Mouse (Mus musculus): ENCODE data around the gene Pde10a.
A peak's percentile ranks its signal among the peaks of the same experiment; 100 is the strongest.

Gene Pde10a

DNA sequence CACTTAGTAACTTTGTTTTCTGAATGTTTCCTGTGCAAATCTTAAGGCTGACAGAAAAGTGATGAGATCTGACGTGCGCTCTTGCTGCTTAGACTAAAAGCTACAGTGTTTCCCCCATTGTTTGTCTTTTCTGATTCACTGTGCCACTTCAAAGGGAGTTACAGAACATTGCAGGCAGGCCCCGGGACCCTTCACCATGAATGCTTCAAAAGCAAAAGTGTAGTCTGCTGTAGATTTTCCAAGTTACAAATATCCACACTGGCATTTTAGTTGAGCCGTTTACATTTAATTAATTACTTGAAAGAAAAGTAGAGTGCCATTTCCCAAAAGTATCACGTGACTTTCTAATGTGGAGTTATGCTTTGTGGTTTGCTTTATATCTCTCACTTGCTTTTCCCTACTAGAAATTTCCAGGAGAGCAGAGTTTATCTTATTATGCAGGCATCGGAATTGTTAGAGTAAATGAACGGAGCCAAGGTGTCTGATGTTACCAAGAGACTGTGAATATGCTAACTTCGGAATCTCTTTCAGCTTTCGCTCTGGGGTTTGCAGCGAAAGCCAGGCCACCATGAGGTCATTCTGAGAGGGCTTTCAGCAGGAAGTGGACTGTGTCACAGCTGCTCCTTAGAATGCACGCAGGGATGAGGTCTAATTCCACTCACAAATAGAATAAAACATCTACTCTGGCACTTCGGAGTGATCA, 447.1 kb downstream of the Pde10a start:
- DNase-seq (ENCODE audit: low spot score in 2 of 2): no peak

DNA sequence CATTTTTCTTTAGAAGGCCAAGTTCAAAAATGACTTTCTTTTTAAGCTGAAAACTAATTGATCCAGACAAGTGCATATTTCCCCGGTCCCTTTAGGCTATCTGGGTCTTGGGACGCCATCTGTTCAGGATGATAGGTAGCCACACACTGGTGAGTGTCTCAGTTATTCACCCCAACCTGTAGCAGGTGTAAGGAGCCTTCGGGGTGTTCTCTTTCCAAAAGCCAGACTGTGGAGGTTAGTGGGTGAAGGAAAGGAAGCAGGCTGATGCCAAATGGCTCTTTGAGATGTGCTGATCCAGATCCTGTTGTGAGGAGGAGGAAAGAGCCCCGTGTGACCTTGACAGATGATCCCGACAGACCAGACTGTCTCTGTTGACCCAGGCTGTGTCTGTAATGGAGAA, 448.2 kb downstream of the Pde10a start:
- no peak for DNase-seq (ENCODE audit: low spot score in 2 of 2)

DNA sequence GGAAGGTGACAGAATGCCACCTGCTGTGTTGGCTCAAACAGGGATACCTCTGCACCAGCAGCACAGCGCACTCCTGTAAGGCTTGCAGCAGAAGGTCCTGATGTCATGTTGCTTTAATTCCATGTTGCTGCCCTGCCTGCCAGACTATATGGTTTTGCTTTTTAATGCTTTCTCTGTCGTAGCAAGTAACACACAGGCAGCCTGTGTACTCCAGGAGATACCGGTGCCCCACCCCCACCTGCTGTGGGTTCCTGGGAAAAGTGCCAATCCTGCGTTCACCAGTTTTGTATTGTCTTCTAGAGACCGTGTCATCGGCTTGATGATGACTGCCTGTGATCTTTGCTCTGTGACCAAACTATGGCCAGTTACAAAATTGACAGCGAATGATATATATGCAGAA, 449.3 kb downstream of the Pde10a start:
- DNase-seq (ENCODE audit: low spot score in 2 of 2): peak in 1 of 2 experiments; percentile 47

DNA sequence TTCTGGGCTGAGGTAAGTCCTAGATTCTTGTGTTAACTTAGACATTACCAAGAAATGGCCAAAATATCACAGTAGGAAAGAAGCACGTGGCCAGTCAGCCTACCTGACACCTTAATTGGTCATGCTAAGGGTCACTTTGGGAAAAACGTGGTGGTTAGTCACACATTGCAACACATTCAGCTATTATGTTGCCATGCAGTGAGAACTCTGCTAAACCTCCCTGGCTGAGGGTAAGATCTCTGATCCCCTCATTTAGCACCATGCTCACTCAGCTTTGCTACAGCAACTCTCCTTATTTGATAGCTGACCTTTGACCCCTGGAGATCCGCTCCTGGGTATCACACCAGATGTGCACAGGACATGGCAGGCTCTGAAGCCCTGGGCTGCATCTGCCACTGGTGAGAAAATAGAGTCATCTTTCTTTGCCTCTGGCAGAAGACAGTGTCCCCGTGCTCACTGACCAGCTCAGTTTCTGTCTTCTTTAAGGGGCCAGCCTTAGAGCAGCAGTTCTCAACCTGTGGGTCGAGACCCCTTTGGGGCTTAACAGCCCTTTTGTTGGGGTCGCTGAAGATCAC, 449.7 kb downstream of the Pde10a start:
- no peak for DNase-seq (ENCODE audit: low spot score in 2 of 2)

DNA sequence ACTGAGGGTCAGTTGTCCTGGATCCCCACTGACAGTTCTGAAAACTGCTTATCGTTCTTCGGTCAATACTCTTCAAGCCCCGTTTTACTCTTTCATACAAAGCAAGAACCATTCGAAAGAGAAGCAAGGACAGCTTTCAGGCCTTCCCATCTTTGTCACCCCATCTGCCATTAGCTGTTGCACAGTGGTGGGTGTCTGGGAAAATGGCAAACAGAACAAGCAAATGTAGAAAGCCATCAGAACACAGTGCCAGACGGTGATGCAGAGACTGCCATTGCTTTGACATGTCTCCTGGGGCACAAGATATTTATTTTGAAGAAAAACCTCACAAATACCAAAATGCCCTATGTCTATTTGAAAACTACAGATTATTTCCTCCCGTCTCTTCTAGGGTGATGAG, 451.6 kb downstream of the Pde10a start:
- DNase-seq (ENCODE audit: low spot score in 2 of 2): no peak

DNA sequence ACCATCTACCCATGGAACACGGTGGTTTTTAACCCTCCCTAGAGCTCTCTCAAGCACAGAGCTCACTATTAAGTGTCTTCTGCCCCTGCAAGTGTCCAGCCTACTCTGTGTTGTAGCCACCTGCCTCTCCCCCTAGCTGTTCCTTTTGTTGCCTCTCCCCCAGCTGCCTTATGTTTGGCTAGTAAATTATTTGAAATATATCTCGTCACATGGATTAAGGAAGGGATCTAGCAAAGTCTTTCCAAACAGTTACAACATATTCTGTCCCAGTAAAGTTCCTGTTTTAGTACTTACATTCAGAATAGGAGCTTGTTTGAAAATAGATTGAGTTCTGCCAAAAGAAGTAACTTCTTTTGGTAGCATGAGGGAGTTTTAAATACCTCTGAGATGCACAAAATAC, 452.1 kb downstream of the Pde10a start:
- no peak for DNase-seq (ENCODE audit: low spot score in 2 of 2)

DNA sequence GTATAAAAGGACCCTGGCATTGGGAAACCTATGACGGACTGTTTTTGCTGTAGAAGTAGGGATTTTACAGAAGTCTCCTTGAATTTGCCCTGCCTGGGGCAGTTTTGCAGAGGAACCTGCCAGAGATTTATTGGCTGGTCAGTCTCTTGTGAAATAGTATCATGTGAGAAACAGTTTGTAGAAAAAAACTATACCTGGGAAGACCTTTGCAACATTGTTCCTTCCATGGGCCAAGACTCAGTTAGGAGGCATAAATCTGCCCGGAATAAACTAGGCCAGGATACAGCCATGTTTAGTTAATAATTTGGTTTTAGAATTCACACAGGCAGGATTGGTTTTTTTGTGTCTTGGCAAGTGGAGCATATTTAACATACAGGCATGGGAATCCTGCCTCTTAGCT, 458.4 kb downstream of the Pde10a start:
- no peak for DNase-seq (ENCODE audit: low spot score in 2 of 2)

DNA sequence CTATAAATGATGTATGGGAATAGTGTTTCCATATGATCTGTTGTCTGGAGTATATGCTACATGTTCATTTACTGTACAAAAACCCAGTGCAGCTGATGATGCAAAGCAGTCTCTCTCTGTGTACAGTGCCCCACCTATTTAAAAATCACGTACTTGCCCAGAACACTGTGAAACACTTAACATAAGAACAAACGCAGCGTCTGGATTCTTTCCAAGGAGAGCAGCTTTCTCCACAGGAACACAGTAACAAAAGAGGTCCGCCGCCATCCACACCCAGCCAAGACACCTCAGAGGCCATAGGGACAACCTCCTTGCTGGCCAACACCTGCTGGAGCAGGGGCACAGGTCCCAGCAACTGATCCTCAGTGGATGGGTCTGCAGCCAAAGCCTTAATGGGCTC, 460.5 kb downstream of the Pde10a start:
- peak in 1 of 2 experiments; percentile 25 for DNase-seq (ENCODE audit: low spot score in 2 of 2)

DNA sequence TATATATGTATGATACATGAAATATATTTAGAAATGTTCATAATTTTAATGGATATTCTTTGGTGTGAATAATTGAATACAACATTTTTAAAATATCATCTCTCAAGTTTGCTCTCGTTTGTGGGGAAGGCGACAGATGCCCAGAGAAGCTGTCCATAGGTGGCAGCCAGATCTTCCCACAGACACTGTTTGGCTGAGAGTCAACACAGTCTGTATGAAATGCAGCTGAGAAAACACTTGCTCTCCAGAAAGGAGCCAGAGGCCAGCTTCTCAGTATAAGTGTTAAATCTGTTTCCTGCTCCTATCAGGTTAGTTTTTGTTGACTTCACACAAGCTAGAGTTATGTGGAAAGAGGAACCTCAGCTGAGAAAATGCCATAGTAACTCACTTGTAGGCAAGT, 461.4 kb downstream of the Pde10a start:
- DNase-seq (ENCODE audit: low spot score in 2 of 2): no peak

DNA sequence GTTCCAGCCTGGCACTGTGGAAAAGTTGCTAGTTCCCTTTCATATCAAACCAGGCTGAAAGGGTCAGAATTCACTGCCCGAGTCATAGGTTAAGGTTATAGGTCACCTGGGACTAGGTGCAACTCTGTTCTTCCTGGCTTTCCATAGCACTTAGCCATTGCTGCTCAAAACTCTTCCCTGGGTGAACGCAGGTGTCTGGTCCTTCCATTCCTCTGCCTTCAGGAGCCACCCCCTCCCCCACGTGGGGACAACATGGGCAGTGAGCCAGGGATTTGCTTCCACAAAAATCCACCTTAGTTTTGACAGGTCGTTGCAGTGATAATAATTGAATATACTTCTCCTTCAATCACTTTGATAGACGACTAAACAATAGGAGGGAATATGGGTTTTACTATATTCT, 462.2 kb downstream of the Pde10a start:
- DNase-seq (ENCODE audit: low spot score in 2 of 2): no peak

DNA sequence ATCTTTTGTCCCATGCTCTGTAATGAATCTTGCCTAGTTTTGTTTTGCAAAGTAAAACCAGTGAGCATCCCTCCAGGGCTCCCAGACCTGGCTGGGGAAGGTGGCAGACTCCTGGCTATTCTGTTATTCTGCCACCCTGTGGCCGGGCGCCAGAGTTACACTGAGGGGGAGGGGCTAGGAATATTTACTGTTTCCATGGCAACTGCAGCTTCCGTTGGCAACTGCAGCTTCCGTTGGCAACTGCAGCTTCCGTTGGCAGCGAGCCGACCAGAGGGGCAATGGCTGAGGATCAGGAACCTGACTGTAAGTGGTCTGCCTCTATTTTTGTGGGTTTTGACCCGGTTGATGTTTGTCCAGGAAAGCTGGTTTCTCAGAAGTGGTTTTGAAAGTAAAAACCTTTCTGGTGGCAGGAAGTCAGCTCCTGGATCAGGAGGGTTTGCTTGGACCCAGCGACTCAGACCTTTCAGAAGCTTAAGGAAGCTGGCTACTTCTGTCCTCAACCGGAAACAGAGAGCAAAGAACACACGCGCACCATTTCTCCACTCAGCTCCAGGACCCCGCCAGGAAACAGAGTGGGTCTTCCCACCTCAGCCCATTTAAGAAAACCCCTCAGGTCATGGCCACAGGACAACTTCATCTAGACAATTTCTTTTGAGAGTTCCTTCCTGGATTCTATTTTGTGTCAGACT, 463.1 kb downstream of the Pde10a start, which contains the start of gene 1700010I14Rik:
Gene 1700010I14Rik (plus strand): TSS at position 215 of the 689 bp plus-strand sequence.
- DNase-seq (ENCODE audit: low spot score in 2 of 2): peak; percentile 77 to 96

DNA sequence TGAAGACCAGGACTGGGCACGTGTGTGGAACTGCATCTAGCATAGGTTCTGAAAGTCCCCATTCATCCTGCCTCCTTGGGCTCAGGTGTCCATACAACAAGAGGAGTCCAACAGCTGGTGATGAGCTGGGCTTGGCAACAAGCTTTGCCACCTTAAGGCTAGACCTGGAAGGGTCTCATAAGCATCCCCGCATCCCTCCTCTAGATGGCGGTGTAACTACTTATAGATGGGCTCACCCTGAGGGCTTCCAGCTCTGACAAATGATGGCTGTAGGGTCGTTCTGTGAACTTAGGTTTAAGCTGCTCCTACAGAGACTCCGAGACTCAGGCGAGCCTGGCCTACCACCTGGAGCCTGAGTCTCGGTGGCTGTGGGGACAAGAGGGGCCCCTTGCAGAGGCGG, 466.0 kb downstream of the Pde10a start:
- DNase-seq (ENCODE audit: low spot score in 2 of 2): peak in 1 of 2 experiments; percentile 59

DNA sequence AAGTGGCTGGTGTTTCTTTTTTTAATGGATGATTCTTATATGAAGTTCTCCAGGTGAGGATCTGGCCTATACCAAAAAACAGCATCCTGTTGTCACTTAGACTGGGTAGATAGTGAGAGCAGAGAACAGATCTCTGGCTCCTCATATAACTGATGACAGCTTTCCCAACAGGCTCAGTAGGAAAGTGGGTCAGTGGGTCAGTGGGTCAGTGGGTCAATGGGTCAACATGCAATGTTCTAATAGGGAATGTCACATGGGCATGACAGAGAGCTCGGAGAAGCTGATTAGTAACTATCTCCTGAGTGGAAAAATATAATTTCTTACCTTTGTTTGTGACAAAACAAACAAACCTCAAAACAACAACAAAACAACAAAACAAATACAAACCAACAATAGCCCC, 470.2 kb downstream of the Pde10a start:
- DNase-seq (ENCODE audit: low spot score in 2 of 2): no peak

DNA sequence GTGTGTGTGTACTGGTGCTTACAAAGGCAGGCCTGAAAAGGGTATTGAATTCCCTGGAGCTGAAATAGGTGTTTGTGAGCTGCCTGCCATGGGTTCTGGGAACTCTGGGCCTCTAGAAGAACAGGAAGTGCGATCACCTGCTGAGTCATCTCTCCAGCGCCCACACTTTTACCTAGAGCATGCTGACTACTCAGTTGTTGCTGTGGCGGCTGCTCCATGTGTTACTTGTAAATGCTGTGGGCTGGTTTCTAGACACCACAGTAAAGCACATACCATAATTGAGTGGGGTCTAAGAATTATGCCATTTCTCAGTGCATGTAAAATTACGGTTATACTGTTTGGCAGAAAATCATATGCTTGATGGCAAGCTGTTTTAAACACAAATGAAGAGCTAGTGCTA, 477.3 kb downstream of the Pde10a start:
- DNase-seq (ENCODE audit: low spot score in 2 of 2): no peak

DNA sequence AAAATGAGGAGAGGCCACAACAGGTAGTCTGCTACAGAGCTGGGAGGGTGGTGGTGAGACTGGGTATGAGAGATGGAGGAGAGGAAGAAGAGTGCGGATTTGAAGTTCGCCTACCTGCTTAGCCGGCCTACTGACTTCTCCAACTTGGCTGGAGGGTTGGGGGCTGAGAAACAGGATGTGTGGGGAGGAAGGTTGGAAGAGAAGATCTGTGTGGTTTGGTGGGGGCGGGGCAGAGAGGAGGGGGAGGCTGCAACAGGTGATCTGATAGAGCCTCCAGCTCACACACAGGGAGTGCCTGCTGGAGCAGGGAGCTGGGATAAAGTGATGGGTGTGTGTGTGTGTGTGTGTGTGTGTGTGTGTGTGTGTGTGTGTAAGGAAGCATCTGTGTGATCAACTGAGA, 479.3 kb downstream of the Pde10a start:
- DNase-seq (ENCODE audit: low spot score in 2 of 2): no peak

DNA sequence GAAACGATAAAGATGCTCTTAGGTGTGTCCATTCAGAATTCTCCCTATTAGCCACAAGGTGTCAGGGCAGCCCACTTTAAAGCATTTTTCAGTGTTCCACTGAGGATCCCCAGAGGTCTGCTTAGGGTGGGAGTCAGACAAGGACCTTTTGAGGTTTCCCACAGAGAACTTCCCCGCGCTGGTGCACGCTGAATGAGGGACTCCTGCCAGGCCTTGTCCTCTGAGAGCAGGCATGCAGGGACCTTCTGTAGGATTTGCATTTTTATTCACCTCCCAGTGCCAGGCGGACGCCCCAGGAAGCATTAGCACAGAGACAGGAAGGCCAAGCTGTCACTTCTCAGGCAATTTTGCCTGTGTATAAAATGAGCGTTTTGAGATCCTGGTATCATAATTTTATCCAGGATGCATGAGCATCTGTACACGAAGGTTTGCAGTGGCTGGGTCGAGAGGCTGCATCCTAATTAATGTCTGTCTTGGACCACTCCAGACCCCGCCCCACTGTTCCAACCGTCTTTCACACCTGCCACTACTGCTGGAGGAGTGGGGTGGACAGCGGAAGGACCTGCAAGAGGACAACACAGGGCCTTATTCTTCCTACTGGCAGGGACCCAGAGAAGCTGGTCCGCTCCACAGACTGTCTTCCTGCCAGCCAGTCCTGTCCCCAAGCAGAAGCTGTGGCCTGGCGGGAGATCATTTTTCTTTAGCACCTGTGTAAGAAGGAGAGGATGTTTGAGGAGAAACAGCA, 498.2 kb downstream of the Pde10a start:
- DNase-seq (ENCODE audit: low spot score in 2 of 2): peak in 1 of 2 experiments; percentile 47

DNA sequence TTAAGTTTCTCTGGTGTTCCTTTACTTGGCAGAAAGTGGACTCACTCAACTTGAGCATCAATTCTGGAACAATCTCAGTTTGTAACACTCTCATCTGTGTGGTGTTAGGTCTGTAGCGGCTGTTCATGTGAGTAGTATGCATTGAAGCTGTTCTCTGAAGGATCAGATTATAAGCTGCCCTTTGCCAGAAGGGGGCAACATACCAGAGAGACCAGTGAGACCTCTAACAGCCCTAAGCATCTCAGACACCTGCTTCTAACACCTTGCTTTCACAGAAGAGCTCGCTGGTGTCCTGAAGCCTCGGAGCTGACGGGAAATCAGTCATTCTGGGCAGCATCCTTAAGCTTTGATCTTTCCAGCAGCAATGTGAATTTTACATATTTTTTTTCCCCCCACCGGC, 505.0 kb downstream of the Pde10a start:
- DNase-seq (ENCODE audit: low spot score in 2 of 2): no peak

DNA sequence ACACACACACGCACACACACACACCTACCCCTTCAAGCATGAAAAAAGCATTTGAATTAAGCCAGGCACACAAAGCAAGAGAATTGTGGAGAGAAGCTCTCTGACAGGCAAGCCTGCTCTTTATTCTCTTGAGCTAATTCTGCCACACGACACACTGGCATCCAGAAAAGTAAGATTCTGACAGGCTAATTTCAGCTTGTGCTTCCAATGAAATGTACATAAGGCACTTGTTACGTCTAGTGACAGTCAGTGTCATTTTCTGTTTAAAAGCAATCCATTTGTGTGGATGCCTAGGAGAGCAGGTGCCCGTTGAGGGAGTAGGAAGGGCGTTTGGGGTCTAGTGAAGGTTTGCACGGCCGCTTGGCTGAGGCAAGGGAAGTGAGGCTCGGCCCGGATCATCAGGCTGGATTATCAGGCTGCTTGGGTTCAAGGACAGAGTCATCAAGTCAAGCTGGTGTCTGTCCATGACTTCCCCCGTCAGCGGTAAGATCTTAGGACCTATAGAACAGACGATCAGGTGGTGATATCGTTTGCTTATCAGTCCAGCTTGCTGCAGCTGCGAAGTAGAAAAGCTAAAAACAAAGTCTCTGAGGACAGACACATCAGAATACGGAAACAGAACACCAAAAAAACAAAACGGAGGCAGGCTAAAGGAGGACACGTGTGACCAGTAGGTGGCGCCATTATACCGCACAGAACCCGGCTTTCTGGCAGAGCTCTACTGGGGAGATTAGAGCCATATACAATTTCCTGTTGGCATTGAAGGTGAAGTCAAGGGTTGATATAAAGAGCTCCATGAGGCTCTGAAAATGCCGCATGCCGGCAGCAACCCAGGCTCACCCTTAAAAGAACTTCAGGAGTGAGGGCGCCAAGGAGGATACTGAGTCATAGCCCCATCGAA, 506.3 kb downstream of the Pde10a start:
- peak; percentile 82 to 90 for DNase-seq (ENCODE audit: low spot score in 2 of 2)

DNA sequence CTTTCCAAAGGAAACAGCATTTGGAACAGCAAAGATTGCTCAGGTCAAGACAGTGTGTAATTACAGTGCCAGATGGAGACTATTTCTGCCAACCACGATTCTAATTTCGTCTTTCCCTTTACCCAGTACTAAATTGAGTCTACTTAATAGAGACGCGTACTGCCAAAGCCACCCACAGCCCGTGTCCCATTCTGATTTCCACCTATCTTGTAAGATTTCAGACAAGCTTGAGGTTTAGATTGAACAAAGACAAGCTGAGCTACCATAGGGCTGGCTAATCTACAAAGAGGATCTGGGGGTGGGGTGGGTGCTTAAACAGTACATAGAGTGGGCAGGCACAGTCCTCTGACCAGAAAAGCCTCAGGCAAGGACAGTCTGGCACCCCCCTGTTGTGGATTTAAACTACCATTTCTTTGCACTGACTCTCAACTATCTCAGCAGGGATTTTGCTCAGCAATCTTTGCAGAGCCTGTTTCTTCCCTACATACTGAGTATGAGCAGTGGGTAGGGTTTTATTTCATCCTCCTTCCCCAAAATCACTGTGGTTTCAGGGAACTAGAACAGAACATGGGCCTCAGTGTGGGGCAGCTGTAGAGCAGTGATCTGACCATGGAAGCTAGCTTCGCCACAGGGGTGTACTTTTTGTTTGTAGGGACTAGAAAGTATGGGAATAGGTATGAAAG, 507.3 kb downstream of the Pde10a start:
- peak in 1 of 2 experiments; percentile 10 for DNase-seq (ENCODE audit: low spot score in 2 of 2)

DNA sequence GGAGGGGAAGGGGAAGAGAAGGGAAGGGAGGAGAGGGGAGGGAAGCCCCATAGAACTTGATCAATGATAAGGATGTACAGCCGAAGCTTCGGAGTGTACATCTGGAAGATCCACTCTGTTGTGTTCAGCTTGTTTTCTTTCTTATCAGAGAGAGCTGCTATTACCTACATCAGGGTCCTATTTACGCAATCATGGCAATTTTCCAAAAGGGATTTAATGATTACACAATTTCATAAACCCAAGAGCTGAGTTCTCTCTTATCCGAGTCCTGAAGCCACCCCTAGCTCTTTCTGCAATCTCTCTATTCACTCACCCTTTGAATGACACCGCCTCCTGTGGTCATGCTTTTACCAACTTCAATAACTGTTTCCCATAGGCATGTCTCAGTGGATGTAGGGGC, 508.3 kb downstream of the Pde10a start:
- no peak for DNase-seq (ENCODE audit: low spot score in 2 of 2)

All from cerebellum, postnatal 4 days (tissue).